Mouse (Mus musculus) kidney, postnatal 4 days (tissue): ENCODE results near the gene Unc45b.

Experiments used
- DNase-seq, 2 experiments: peaks; one replicate each; pipeline ENCODE4 v3.0.0; 2021; ENCODE audit warnings: mixed read lengths in 2 of 2

Gene Unc45b

DNA sequence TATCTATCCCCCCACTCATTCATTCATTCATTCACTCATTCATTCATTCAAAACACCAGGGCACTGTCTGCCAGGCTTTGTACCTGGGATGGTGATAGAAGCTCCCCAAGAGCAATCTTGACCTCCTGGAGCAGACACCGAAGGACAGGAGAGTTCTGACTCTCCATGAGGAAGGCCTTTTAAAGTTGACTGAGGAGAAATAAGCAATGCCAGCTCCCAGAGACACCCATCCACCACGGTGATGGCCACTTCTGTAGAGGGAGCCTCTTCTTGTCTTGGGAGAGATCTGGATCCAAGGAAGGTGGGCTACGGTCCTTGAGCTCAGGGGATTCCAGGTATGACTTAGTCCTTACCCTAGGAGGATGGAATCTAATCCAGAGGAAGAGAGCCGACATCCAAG, at the start of gene Unc45b:
Unc45b (plus strand) TSS at position 301 of the 400 bp plus-strand sequence.
- no peak for DNase-seq

DNA sequence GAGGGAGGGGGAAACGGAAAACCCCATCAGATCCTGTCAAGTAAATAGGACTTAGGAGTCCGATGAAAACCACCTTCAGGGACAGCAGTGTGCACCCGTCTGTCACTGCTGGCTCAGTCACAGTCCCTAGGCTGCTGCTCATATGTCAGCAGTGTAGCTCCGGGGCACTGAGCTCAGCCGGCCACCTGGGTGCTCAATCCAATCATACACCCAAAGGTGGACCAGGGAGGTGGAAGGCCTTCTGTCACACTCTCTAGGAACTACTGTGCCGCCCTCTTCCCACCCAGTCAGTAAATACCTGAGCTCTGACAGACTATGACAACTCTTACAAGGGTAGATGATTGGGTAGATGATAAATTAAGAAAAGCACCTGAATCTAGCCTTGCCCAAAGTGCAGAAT, 49.6 kb upstream of the Unc45b start:
- DNase-seq = no peak

DNA sequence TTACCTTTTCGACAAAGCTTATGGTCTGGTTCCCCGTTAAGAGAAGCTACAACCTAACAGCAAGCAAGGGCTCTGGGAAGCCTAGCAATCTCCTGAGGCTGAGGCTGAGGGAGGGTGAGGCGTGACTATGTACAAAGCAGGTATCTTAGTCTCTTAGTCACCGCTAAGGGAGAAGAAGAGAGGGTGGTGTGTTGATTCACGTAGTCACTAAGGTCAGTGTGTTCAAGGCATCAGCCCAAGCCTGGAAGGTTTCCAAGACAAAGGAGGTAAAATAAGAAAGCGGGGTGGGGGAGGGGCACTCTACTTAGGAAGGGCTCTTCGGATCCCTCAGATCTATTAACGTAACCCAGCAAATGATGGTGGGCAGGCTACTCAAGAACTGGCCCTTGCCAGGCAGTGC, 48.8 kb upstream of the Unc45b start:
- no peak for DNase-seq

DNA sequence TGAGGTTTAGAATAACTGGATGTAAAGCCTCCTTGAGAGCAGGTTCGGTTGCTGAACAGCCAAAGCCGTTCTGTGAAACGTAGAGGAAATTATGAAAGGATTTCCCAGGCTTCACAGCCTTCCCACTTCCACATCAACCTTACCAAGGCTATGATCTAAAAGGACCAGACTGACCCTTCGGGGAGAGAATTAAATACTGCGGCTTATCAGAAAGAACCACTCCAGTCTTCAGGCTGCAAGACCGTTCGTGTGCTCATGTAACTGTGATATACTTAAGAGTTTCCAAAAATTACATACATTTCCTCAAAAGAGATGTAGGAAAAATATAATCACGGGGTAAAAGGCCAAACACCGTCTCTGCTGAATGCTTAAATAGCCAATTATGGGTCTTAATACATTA, 47.7 kb upstream of the Unc45b start:
- DNase-seq = no peak

DNA sequence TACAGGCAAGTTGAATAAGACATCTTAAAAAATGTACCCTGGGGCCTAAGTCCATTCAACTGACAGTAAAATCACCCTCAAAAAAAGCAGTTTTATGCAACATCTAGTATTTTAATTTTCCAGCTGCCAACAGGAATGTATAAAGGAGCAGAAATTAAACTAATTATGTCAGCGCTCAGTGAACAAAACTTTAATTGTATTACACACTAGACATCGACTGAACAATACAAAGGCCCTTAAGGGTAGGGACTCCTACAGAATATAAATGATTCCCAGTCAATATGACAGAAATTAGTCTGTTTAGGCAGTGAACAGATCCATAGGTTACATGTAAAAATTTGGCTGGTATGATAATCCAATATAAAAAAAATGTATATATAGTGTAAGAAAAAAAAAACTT, 47.3 kb upstream of the Unc45b start:
- no peak for DNase-seq

DNA sequence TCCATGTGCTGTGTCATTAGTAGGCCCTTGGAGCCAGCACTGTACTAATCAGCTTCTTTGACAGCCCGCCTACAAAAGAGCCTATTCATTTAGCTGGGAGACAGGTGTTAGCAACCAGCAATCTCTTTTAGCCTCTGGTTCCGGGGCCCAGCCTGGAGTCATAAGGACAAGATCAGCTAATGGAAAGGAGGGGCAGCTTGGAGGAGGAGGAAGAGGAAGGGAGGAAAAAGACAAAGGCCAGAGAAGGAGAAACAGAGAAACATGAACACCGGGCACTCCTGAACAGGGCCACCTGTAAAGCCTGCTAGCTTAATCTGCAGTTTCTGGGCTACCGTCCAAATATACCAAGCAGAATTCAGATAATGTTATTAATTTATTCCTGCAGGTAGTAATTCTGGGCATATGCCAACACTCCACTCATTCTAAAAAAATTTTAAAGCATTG, 46.8 kb upstream of the Unc45b start:
- DNase-seq = no peak

DNA sequence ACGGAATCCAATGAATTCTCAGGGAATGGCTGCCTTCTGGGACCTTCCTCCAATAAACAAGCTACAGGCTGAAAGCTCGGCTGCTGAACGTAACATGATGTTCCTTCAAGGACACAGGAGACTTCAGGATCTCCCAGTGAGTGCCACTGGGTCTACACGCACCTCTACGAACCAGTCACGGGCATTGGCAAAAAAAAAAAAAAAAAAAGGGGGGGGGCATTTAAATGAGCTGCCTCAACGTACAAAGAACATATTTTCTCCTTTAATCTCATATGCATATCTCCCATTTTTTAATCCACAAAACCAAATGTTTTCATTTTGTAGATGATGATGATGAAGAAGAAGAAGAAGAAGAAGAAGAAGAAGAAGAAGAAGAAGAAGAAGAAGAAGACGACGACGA, 44.4 kb upstream of the Unc45b start:
- no peak for DNase-seq

DNA sequence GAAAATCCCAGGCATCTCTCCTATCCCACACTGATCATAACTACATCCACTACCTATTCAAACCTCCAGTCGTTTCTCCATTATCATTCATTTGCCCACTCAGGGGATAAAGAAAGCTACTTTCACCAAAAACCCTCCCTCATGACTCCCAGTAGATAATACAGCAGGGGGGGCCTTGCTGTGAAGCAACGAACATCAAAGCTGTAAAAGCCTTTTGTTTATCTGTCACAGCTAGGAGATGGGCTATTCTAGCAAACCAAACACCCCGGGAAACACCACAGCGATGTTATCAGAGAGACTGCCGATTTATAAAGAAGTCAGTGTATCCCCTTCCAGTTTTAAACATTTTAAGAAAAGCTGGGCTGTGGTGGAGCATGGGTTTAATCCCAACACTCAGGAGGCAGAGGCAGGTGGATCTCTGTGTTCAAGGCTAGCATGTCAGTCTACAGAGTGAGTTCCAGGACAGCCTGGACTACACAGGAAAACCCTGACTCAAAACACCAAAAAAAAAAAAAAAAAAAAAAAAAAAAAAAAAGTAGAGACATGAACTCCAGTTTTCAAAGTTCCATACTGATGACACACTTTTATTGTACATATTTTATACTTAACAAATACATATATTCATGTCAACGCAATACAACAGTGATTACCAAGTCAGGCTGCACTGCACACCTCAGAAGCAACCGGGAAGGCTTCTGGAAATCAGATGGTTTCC, 43.3 kb upstream of the Unc45b start:
- no peak for DNase-seq

DNA sequence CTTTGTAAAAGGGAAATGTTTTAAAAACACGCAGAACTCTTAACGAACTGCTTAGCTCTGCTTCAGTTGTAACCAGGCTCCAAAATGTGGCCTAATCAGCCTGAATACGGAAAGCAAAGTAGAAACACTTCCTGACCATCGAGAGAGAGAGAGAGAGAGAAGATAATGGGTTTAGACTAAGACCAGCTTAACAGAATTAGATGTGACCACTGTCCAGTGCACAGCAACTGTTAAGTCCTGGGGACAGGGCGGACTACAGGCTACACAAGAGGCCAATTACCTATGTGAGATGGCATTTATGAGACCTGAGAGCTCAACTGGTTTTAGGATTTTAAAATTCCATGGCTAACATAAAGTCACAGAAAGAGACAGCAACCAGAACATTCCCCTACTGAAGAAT, 42.4 kb upstream of the Unc45b start:
- no peak for DNase-seq

DNA sequence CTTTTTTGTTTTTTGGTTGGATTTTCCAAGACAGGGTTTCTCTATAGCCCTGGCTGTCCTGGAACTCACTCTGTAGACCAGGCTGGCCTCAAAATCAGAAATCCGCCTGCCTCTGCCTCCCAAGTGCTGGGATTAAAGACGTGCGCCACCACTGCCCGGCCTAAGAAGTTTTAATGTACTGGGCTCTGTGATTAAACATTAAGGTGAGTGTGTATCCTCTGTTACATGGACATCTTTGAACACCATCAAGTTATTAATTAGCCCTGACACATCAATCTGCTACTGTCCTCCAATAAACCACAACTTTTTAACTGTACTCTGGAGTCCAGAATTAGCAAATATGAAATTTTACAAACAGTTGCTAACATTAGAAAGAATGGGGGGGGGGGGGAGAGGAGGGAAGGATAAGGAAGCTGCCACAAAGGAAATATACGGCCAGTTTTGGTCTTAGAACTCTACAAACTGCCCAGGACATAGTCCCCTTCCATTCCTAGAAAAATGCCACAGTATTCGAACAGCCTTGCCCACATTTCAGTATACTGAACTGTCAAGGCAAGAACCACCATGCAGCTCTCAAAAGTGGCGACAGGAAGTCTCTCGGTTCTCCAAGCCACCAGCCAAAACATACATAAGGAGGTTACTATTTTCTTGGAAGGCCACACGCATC, 40.7 kb upstream of the Unc45b start:
- DNase-seq = peak in 1 of 2 experiments; percentile 34

DNA sequence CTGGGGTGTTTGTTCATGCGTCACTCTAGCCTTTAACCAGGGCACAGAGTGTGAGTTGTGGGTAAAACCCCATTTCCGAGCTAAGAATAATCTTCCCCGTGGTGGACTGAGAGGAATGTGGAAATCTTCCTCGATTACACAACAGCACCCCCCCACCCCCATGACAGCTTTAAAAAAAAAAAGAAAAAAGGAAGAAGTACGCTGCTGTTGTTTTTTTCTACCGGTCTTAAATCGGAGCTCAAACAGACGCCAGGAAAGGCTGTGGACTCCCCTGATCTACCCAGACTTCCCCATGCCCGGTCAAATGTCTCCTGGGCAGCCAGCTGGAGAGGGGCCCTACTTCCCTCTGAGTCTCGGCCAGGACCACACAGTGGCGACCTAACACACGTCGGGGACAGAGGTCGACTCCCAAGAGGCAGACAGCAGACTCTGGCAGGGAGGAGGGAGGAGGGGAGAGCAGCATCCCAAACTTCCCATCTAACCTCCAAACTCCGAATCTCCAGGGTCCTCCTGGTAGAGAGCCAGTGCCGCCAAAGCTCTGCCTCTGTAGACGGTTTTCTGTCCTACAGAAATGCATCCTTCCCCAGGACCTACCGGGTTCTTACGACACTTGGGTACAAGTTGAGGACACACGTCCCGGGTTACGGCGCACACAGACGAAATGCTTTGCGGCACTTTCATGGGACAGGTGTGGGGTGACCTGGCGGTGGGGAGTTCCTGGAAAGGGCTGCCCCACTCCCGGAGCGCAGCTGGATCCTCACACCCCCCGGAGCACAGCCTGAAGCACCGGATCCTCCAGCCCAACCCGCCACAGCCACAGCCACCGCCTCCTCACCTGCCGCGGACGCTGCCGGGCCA, 39.9 kb upstream of the Unc45b start:
- peak; percentile 72 to 82 for DNase-seq

DNA sequence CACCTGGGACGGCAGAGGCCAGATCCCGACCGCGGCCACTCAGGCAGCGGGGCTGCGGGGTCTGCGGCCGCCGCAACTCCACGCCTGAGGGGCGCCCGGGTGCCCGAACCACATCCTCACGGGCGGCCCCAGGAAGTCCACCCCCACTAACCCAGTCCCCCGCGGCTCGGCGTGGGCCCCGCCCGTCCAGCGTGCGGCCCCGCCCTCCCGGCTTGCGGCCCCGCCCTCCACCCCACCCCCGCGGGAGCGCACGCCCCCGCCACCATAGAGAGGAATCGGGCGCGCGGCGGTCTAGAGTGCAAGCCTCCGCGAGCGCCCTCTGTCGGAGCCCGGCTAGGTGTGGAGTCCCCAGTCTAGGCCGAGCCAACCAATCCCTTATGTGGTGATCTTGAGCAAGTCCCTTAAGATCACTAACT, 39.3 kb upstream of the Unc45b start, which contains the start of gene Rffl:
Rffl (minus strand) TSS at position 180 of the 416 bp plus-strand sequence.
- peak; percentile 99 for DNase-seq

DNA sequence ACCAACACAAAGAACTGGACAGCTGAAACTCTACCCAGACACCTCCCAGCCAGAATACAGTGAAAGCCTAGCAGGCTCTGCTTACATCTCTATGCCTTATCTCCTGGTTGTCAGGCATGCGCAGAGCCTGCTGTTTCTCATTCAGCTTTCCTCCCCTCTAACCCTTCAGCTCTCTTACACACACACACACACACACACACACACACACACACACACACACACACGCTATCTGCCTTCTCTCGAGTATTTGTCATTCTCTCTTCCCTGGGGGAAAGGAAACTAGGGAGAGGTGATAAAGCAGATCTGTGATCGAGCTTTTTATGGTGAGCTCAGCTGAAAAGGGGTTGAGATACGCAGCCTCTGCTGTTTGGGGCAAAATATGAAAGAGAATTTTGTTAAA, 35.4 kb upstream of the Unc45b start:
- no peak for DNase-seq

DNA sequence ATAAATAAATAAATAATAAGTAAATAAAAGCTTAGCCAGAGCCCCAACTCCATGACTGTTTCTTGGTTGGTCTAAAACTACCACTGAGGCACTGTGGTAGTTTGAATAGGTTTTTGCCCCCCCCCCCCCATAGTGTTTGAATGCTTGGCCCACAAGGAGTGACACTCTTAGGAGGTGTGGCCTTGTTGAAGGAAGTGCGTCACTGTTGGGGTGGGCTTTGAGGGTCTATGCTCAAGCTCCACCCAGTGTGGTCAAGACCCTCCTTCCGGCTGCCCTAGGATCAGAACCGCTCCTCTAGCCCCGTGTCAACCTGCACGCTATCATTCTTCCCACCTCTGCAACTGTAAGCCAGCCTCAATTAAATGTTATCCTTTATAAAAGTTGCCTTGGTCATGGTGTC, 34.7 kb upstream of the Unc45b start:
- no peak for DNase-seq

DNA sequence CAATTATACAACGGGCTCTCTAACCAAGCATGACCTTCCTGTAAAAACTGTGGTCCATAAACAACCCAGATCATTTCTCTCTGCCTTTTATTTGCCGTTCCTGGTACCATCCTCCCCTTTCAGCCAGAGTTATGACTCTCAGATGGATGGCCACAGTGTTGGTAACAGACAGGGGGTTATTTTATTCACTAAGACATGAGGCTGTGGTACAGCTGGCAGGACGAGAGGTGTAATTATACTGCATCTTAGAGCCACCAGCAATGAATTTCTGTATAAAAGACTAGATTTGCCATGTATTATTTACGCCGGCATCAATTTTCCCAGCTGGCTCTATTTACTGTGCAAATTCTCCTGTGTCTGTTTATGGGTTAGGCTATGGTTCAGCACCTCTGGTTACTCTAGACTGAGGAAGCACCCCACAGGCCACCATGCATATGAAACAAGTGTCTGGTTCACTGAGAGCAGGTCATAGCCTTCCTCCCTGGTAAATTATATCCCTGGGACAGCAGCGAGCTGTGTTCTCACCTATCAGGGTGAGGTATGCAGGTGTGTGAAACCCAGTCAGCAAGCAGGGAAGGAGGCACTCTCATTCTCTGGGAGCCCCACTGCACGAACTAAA, 32.5 kb upstream of the Unc45b start:
- no peak for DNase-seq

DNA sequence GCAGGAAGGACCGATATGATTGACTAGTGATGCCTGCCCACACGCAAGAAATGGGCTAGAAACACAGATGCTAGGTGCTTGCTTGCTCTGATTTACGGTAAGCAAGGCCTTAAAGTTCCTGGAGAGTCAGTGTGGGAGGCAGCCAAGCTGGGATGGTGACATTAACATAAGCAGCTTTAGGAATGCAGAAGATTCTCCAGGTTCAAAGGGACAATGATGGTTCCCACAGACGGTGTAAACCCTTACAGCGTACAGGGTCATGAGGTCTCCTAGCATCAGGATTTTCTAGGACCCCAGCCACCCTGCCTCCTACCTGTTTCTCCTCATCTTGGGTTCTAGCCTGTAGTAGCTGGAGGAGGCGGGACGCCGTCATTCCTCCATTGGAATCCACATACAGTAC, 27.2 kb upstream of the Unc45b start:
- DNase-seq = no peak

DNA sequence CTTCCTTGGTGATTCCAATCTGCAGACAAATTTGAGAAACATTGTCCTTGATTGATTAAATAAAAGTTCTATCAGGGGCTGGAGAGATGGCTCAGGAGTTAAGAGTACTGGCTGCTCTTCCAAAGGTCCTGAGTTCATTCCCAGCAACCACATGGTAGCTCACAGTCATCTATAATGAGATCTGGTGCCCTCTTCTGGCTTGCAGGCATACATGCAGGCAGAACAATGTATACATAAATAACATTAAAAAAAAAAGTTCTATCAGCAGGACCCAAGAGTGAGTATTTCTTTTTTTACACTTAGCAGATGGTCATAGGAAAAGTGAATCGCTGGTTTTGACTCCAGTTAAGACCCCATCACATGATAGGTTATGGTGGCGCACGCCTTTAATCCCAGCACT, 23.8 kb upstream of the Unc45b start:
- DNase-seq = no peak

DNA sequence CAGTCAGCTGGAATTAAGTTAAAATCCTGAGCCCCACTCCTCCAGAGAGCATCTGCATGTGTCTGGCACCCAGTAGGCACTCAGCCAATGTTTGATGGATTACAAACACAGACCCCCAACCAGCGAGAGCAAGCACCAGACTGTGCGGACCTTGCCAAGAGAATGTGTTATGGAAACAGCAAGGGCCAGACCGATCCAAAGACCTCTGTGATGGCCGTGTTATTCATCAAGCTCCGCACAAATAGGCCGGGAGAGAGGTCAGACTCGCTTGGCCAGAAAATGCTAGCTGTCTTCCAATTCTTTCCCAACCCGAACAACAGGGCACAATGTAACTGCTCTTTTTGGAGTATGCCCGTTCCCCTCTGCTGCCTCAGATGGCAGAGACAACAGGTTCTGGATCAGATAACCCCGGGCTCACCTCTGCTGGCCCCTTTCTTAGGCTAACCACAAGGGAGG, 21.8 kb upstream of the Unc45b start:
- peak; percentile 26 to 43 for DNase-seq

DNA sequence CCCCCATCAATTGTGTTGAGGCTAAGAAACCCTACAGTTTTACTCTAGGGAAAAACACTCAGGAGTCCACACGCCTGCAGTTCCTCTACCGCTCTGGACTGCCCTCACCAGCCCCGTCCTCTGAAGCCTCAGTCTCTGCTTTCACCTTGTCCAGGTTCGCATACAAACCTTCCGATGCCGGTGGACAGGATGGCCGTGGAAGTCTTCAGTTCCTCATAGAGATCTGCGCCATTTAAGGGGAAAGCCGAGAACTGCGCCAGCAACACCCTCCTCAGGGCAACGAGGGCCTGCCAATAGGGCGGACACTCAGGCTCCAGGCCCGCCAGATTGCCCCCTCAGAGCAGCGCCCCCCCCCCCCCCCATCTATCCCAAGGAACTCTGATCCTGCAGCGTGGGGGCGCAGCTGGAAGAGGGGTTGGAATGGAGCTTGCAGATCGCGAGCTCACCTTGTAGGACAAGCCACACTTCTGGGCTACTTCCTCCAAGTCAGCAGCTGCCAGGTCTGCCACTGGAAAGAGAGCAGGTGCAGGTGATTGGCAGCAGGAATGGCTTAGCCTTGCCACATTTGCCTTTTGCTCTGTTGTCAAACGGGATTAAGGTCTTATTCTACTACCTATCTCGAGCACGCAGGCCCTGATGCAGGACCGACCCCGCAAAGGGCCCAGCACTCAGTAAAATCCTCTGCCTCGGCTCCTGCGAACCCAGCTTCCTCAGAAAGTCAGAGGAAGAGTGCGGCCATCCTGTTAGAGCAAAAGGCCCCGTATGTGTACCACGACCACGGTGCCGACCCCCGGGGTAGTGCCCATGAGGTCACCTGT, 20.6 kb upstream of the Unc45b start:
- peak in 1 of 2 experiments; percentile 42 for DNase-seq

DNA sequence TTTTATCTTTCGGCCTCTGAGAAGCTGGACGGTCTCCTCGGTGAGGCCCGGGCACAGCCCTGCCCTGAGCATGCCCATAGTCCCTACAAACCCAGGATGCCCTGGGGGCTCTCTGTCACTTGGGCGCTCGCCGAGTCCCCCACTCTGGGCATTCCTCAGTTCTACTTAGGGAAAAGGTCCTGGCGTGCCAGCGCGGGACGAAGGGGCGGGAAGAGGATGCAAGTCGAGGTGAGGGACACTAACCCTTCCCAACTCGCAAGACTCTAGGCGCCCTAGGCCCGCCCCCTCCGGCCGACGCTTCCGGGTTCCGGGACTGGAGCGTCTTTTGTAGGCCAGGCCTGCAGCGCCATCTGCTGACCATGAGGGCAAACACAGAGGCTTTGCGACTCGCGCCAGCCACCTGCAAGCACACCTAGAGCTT, 20.0 kb upstream of the Unc45b start, which contains the start of gene Rad51d:
Rad51d (minus strand) TSS at position 273 of the 421 bp plus-strand sequence.
- DNase-seq = peak; percentile 97

DNA sequence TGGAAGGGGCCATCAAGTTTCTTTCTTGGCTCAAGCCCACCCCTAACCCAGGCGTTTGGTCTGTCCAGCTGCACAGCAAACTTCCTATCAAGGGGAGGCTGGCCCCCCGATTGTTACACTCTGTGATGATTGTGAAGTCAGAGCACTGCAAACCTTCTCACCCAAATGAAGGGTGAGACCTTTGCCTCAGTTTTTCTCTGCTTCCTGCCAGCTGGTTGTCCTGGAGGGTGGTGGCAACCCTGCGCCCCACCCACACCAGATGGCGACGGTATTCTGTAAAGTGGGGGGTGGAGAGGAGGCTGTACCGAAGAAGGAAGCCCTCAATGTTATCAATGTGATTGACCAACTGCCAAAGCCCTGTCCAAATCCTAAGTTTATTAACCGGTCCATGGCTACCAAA, 18.4 kb upstream of the Unc45b start, which contains the start of gene Fndc8:
Fndc8 (plus strand) TSS at position 189 of the 400 bp plus-strand sequence.
- no peak for DNase-seq

DNA sequence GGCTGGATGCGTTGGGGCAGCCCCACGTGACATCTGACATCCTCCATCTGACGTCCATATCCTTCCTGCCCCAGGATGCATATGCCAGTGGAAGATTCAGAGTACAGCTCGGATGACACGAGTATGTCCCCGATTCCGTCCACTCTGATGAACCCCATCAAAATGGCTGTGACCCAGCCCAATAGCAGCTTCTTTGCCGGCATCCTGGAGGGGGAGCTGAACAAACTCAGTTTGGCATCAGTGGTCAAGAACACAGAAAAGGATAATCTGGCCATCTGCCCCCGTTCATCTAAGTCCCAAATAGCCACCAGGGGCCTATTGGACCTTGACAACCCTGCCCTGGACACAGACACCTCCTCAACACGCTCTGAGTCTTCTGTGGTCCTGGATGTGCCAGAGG, 12.9 kb upstream of the Unc45b start:
- peak in 1 of 2 experiments; percentile 27 for DNase-seq
